Mouse (Mus musculus) thymus, adult 2 months (tissue): ENCODE results near the gene Msi2.

Source experiments
- CTCF ChIP-seq: fragments of 200-500 bp; IDR thresholded peaks from 2 replicates; pipeline ENCODE4 v1.5.1; 2012; ENCODE audit warnings: mild to moderate bottlenecking, control low read depth, low read length, moderate library complexity, borderline replicate concordance; ENCODE audit not compliant: control insufficient read depth, poor library complexity, insufficient read depth; ENCODE audit errors: extremely low read depth
- POLR2A ChIP-seq: fragments of 200-500 bp; IDR thresholded peaks from 2 replicates; pipeline ENCODE4 v1.6.1; 2012; ENCODE audit warnings: mild to moderate bottlenecking, low read length, control low read depth, moderate library complexity; ENCODE audit not compliant: control insufficient read depth, poor library complexity, insufficient read depth; ENCODE audit errors: extremely low read depth

DNA sequence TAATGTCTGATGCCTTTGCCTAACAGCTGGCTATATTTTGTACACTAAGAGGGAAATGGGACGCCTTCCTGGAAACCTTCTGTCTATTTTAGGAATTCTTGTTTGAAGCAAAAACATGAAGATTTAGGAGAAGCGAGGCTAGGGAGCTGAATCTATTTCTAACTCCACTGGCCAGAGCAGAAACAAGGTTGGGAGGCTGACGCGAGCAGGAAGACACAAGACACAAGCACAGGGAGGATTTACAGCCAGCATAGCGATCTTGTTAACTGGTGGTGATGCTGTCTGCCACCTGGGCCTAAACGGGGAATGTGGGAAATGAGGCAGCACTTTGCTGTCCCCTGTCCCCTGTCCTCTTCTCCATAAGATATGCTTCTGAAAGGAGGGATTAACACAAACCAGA lies 134.4 kb downstream of the Msi2 start:
- TF ChIP-seq CTCF (no peak), POLR2A (no peak)
